Mouse (Mus musculus): ENCODE results near the gene Zbtb8b. TPM values are rescaled to one million over a fixed set of nuclear protein-coding genes. Genes with fewer than 3 reads are reported as not detected.
"Not testable (repeated sequence)": the region's sequence is repeated elsewhere in the genome, so short reads cannot be mapped to it uniquely, and the experiment has no call there.

Zbtb8b gene
- total RNA-seq, 2 experiments from 2014 or later, result 4.4 to 5.1 TPM

DNA sequence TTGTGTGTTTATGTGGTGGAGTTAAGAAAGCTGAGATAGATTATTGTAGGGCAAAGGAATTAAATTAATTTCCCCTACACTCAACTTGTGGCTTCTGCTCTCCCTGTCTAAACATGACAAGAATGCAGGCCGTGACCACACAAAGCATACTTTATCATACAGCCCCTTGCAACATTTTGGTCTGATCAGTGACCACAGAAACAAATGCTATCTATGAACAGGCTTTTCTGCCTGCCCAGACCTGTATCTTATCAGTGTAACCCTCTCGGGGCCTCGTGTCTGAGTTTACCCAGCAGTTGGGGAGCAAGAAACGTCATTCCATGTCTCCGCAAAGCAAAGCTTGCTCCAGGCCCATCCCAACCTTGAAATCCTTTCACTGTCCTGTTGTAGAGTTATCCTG is 24.2 kb downstream of the Zbtb8b start:
- no peak for DNase-seq (ENCODE audit: low spot score in 2 of 2)

- DNase-seq (ENCODE audit: low spot score in 2 of 2), result no peak
Measured at GRCm38 (mm10) chr4:129415892-129416291, 24.8 kb downstream of the Zbtb8b start.

DNA sequence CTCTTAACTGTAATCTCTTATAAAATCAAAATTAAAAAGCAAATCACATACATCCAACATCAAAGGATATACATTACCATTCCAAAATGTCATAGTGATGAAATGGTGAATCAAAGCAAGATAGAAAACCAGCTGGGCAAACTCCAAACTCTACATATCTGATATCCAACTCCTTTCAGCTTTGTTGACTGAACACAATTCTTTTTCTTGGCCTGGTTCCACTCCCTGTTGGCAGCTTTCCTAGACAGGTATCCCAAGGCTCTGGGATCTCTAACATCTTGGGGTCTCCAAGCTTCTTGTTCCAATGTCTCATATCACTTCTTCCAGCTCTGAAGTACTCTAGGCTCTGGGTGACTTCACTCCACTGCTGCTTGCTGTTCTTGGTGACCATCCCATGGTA is 29.7 kb downstream of the Zbtb8b start:
- DNase-seq (ENCODE audit: low spot score in 2 of 2), result no peak

GRCm38 (mm10) chr4:129410532-129410931 is 30.1 kb downstream of the Zbtb8b start:
- not testable (repeated sequence) for DNase-seq (ENCODE audit: low spot score in 2 of 2)

GRCm38 (mm10) chr4:129406447-129406846 is 34.2 kb downstream of the Zbtb8b start:
- DNase-seq (ENCODE audit: low spot score in 2 of 2), result peak; percentile 37 to 46

- no peak for DNase-seq (ENCODE audit: low spot score in 2 of 2)
Measured at GRCm38 (mm10) chr4:129399813-129400212, 40.8 kb downstream of the Zbtb8b start.

DNA sequence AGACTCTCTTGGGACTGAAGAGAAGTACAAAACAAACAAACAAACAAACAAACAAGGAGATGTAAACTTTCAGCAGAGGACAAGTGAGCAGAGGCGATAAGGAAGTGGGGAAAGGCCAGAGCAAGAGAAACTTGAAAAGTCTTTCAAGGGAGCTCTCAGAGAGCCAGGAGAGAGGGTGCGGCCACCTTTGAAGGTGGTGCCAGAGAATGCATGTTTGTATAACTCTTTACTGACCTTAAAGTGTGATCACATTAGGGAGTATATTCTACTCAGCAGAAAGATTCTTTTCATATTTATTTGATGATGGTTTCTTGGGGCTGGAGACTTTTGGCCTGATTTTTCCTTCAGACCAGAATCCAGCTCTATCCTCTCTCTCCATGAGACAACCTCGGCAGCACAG is 43.7 kb downstream of the Zbtb8b start:
- no peak for DNase-seq (ENCODE audit: low spot score in 2 of 2)

DNA sequence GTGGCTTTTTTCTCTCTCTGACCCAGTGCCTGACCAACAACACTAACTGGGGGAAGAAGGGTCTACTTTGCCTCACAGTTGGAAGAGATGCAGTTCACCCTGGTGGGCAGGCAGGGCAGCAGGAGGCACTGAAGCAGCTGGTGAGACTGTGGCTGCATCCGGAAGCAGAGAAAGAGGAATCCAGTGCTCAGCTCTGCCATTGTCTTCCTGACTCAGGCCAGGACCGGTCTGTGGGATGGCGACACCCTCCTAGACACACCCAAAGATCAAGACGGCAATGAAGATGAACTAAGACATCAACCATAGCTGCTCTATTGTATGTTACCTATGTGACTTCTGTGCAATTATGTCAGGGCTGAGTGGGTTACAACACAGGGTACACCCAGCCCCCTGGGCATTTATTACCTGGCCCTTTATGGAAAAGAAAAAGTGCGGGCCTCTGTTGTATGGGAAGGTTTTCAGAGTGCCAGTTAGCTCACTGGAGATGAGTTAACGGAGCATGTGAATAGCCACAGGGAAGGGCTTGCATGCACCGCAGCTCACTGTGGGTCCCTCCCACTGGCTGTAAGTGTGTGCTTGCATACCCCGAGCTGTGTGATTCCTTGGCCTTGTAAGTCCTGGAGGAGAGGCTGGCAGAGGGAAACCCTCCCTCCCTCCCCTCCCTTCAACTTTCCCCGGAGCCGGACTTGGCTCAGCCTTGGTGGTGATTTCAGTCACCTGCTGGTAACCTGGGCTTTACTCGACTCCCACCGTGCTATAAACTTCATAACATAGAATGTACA is 46.4 kb downstream of the Zbtb8b start:
- DNase-seq (ENCODE audit: low spot score in 2 of 2), result no peak

DNA sequence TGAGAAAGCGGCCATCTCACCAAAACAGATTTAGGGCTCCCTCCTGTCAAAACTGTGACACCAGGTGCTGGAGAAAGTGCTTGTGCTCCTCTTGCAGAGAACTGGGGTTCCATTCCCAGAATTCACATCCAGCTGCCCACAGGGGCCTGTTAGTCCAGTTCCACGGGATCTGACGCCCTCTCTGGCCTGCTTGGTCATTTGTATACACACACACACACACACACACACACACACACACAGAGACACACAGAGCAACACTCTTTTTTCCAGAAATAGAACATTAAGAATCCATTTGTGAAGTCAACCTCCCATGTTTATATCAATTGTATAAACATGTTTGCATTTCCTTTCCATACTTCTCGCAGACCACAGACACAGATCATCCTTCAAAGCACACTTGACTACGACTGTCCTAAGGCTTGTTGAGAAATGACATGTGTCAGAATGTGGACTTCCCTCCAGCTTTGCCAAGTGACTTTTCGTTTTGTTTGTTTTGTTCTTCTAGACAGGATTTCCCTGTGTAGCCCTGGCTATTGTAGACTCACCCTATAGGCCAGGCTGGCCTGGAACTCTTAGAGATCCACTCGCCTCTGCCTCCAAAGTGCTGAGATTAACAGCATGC is 49.6 kb downstream of the Zbtb8b start:
- no peak for DNase-seq (ENCODE audit: low spot score in 2 of 2)

GRCm38 (mm10) chr4:129390216-129390743 is 50.4 kb downstream of the Zbtb8b start:
- DNase-seq (ENCODE audit: low spot score in 2 of 2), result no peak

GRCm38 (mm10) chr4:129388404-129388803 is 52.2 kb downstream of the Zbtb8b start:
- DNase-seq (ENCODE audit: low spot score in 2 of 2), result no peak

- DNase-seq (ENCODE audit: low spot score in 2 of 2), result no peak
Measured at GRCm38 (mm10) chr4:129386989-129387388, 53.7 kb downstream of the Zbtb8b start.

DNA sequence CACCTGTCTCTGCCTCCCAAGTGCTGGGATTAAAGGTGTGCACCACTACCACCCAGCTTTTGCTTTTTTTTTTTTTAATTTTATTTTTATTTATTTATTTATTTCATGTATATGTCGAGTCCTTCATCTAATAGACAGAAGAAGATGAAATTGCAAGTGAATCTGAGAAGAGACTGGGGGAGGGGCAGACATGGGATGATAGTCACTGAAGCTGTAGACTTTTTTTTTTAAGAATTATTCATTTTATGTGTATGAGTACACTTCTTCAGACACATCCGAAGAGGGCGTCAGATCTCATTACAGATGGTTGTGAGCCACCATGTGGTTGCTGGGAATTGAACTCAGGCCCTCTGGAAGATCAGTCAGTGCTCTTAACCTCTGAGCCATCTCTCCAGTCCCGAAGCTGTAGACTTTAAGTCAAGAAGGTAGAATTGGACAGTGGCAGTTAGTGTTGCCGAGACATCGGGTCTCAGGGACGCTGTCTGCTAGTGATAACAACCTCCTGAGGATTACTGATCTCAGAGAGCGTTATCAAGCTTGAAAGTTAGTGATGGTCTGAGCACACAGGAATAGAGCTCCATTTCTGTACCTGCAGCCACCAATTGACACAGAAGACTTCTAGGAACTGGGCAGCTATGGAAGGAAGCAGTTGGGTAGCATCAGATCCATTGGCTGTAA is 54.2 kb downstream of the Zbtb8b start:
- no peak for DNase-seq (ENCODE audit: low spot score in 2 of 2)

DNA sequence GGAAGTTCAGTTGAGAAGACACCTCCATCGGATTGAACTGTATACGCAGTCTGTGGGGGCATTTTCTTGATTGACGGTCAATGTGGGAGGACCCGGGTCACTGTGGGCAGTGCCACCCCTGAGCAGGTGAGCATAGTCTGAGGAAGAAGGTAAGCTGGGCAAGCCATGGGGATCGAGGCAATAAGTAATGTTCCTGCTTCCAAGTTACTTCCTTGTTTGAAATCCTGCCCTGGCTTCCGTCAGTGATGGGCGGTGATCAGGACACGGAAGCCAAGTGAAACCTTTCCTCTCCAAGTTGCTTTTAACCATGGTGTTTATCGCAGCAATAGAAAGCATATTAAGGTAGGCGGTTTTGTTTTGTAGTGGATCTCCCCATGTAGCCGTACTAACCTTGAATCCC is 55.0 kb downstream of the Zbtb8b start:
- no peak for DNase-seq (ENCODE audit: low spot score in 2 of 2)

DNA sequence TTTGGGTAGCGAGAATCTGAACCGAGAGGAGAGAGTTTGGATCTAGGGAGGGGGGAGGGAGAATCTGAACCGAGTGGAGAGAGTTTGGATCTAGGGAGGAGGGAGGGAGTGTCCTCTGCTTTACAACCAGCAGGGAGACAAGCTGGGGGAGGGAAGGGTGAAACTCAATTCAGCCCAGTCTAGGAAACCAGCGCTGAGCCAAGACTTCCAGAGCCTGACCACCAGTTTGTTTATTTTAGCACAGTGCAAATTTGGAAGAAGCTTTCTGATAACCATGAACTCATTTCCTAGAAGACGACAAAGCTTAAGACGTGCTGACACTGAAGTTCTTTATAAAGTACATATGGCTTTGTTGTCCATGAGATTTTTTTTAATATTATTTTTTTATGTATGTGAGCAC is 56.2 kb downstream of the Zbtb8b start:
- DNase-seq (ENCODE audit: low spot score in 2 of 2), result no peak

GRCm38 (mm10) chr4:129383586-129383985 is 57.1 kb downstream of the Zbtb8b start:
- no peak for DNase-seq (ENCODE audit: low spot score in 2 of 2)

DNA sequence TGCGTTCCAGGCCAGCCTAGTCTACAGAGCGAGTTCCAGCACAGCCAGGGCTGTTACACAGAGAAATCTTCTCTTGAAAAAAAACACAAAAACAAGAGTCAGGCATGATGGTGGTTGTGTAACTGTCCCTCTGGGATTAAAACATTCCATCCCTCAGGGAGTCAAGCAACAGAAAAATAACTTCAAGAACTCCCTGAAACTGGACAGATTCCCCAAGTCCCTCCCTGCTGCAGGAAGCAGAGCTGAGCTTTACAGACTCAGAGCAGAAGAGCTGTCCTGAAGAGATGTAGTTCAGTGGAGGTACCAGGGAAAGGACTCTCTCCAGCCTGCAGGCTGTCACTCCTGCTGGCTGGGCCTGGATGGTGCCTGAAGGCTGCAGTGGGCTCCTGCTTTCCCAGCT is 58.2 kb downstream of the Zbtb8b start:
- no peak for DNase-seq (ENCODE audit: low spot score in 2 of 2)

GRCm38 (mm10) chr4:129382029-129382428 is 58.6 kb downstream of the Zbtb8b start:
- DNase-seq (ENCODE audit: low spot score in 2 of 2), result no peak

- no peak for DNase-seq (ENCODE audit: low spot score in 2 of 2)
Measured at GRCm38 (mm10) chr4:129381148-129381547, 59.5 kb downstream of the Zbtb8b start.

DNA sequence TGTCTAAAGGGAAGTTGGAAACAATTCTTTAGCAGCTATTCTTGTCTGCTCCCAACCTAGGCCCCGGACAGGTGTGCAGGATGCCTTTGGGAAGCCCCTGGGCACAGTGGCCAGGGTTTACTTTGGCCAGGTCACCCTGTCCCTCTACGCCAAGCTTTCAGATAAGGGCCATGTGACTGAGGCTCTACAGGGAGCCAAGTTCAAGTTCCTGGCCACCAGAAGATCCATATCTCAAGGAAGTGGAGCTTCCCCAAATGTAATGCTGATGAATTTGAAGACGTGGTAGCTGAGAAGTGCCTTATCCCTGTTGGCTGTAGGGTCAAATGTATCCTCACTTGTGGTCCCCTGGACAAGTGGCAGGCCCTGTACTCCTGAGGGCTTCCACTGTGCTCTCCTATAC is 60.8 kb downstream of the Zbtb8b start:
- no peak for DNase-seq (ENCODE audit: low spot score in 2 of 2)

GRCm38 (mm10) chr4:129377601-129378390 is 62.9 kb downstream of the Zbtb8b start, which contains the start of gene Zbtb8a:
Gene Zbtb8a (minus strand): TSS chr4:129378116.
- DNase-seq (ENCODE audit: low spot score in 2 of 2), result peak; percentile 59 to 63
